Comparison of ENCODE assay signal across 9 mouse cellular contexts in genomic region chr3:90065553-90065952, GRCm38 (mm10). TPM values are rescaled to one million over a fixed set of nuclear protein-coding genes. Genes with fewer than 3 reads are reported as not detected.
A peak's percentile ranks its signal among the peaks of the same experiment; 100 is the strongest.
DNase-seq lines count a peak whose midpoint lies in the region; ATAC-seq and TF ChIP-seq lines count a peak whose summit lies in the region.
"Had no signal": no experiment of that assay in that cellular context is flagged by ENCODE, and none has a peak within 500 bp of the region (broad histone marks: within the 10 kb centered on the region; RNA-seq: fewer than 3 reads in every experiment).

No protein-coding gene starts in this region.

- H3K27ac ChIP-seq in heart, postnatal 0 days (ENCODE audit: low read depth), result no peak overlapping the region
- H3K27ac ChIP-seq in kidney, postnatal 0 days, result no peak overlapping the region
- no peak overlapping the region for H3K27ac ChIP-seq in midbrain, postnatal 0 days (ENCODE audit: low read depth, low read length)
- H3K27ac ChIP-seq: embryonic facial prominence, embryonic 13.5 days had no signal

- H3K9ac ChIP-seq in heart, postnatal 0 days (replicated peaks; ENCODE audit: low read depth, low read length), result no peak overlapping the region
- H3K9ac ChIP-seq in kidney, postnatal 0 days (ENCODE audit: low read depth, low read length), result no peak overlapping the region
- H3K9ac ChIP-seq in midbrain, postnatal 0 days (replicated peaks; ENCODE audit: low read length, poor library complexity, severe bottlenecking), result no peak overlapping the region
- H3K9ac ChIP-seq: embryonic facial prominence, embryonic 13.5 days had no signal

- no peak for DNase-seq in heart, postnatal 0 days (ENCODE audit: low spot score)
- DNase-seq in heart, postnatal 25 days (ENCODE audit: low spot score), result no peak
- DNase-seq in right cerebral cortex, postnatal 14 days, result peak; percentile 27
- DNase-seq in right cerebral cortex, postnatal 4 days, result no peak
- DNase-seq in c-Kit-positive CD71-positive TER-119-positive erythroid progenitor cells, embryonic 14.5 days (ENCODE audit: low spot score), result peak; percentile 59
- peak; percentile 59 for DNase-seq in kidney, postnatal 0 days (ENCODE audit: low spot score)
- DNase-seq in midbrain, postnatal 0 days (ENCODE audit: low spot score), result no peak
- no peak for DNase-seq in gastrocnemius, postnatal 36 days

- H3K36me3 ChIP-seq in heart, postnatal 0 days (replicated peaks; ENCODE audit: control insufficient read depth, insufficient read depth, low read length), result peaks cover 30% of the 10 kb centered on the region
- peaks cover 23% of the 10 kb centered on the region; the same call in 1 of the 2 replicates for H3K36me3 ChIP-seq in kidney, postnatal 0 days (ENCODE audit: insufficient read depth, low read length)
- peaks cover 11% of the 10 kb centered on the region for H3K36me3 ChIP-seq in midbrain, postnatal 0 days (ENCODE audit: insufficient read depth, low read length)

- no peak for TF ChIP-seq EP300 in heart, postnatal 0 days (IDR thresholded peaks at IDR 0.05; ENCODE audit: low read depth)

- H3K9me3 ChIP-seq in heart, postnatal 0 days (replicated peaks; ENCODE audit: control insufficient read depth, low read length), result no peaks in the 10 kb centered on the region
- H3K9me3 ChIP-seq in kidney, postnatal 0 days (replicated peaks; ENCODE audit: low read length), result no peaks in the 10 kb centered on the region
- H3K9me3 ChIP-seq in midbrain, postnatal 0 days (ENCODE audit: low read length), result no peaks in the 10 kb centered on the region
- H3K9me3 ChIP-seq: embryonic facial prominence, embryonic 13.5 days had no signal

- H3K4me2 ChIP-seq in heart, postnatal 0 days (ENCODE audit: low read depth, low read length), result no peak overlapping the region
- no peak overlapping the region for H3K4me2 ChIP-seq in kidney, postnatal 0 days (ENCODE audit: low read length)
- H3K4me2 ChIP-seq in midbrain, postnatal 0 days (ENCODE audit: low read depth, low read length, poor library complexity, severe bottlenecking), result no peak overlapping the region
- H3K4me2 ChIP-seq: embryonic facial prominence, embryonic 13.5 days had no signal

- TF ChIP-seq CTCF in heart, postnatal 0 days (IDR thresholded peaks at IDR 0.05; ENCODE audit: low read depth), result peak; percentile 77
- peak; percentile 93 for TF ChIP-seq CTCF in kidney, postnatal 0 days (IDR thresholded peaks at IDR 0.05; ENCODE audit: low read depth)
- peak; percentile 78 for TF ChIP-seq CTCF in midbrain, postnatal 0 days (IDR thresholded peaks at IDR 0.05)

- intact Hi-C loops in heart, postnatal 25 days (cut with DNase I), result no loop called here
- intact Hi-C loops in gastrocnemius, postnatal 36 days (cut with DNase I), result no loop called here

- no peak for ATAC-seq in heart, postnatal 0 days (ENCODE audit: insufficient read depth, low read depth)
- ATAC-seq in kidney, postnatal 0 days (replicated peaks; ENCODE audit: low FRiP score, low read depth), result no peak
- ATAC-seq in midbrain, postnatal 0 days (ENCODE audit: low FRiP score), result no peak

- no peaks in the 10 kb centered on the region for H3K27me3 ChIP-seq in heart, postnatal 0 days (ENCODE audit: control insufficient read depth, insufficient read depth, low read length)
- no peaks in the 10 kb centered on the region for H3K27me3 ChIP-seq in kidney, postnatal 0 days (ENCODE audit: insufficient read depth, low read length)
- no peaks in the 10 kb centered on the region for H3K27me3 ChIP-seq in midbrain, postnatal 0 days (ENCODE audit: insufficient read depth, low read length)
- H3K27me3 ChIP-seq: embryonic facial prominence, embryonic 13.5 days had no signal

- no peak overlapping the region for H3K4me3 ChIP-seq in heart, postnatal 0 days (ENCODE audit: low read depth, low read length)
- H3K4me3 ChIP-seq in kidney, postnatal 0 days (replicated peaks; ENCODE audit: low read depth, low read length), result no peak overlapping the region
- H3K4me3 ChIP-seq in midbrain, postnatal 0 days (ENCODE audit: low read depth, low read length), result no peak overlapping the region
- H3K4me3 ChIP-seq: embryonic facial prominence, embryonic 13.5 days had no signal

- WGBS in heart, postnatal 0 days, result 59% methylated on average over 3 of the region's 3 CpGs
- WGBS in kidney, postnatal 0 days, result 25% methylated on average over 3 of the region's 3 CpGs
- 57% methylated on average over 3 of the region's 3 CpGs for WGBS in midbrain, postnatal 0 days

- no peaks in the 10 kb centered on the region for H3K4me1 ChIP-seq in heart, postnatal 0 days (ENCODE audit: control insufficient read depth, insufficient read depth)
- no peaks in the 10 kb centered on the region for H3K4me1 ChIP-seq in kidney, postnatal 0 days (replicated peaks; ENCODE audit: insufficient read depth, low read length)
- H3K4me1 ChIP-seq in midbrain, postnatal 0 days (ENCODE audit: insufficient read depth, low read length), result no peaks in the 10 kb centered on the region
- H3K4me1 ChIP-seq: embryonic facial prominence, embryonic 13.5 days had no signal

RNA-seq across cellular contexts. Expression of gene Tpm3, which starts 6.9 kb away (rescaled TPM):
- 88.0 and 99.5 TPM in 2 replicates for total RNA-seq in heart, postnatal 0 days (2014; rRNA removed; ENCODE audit: low replicate concordance)
- 139 and 145 TPM in 2 replicates for polyA plus RNA-seq in heart, postnatal 0 days (2015; fragmentation: Nextera tagmentation; extraction: Ambion mirVana)
- total RNA-seq in heart, postnatal 25 days (2021), result 10 to 100 TPM; 46.8 to 51.5 TPM
- 352 and 403 TPM in 2 replicates for polyA plus RNA-seq in kidney, postnatal 0 days (2015; fragmentation: Nextera tagmentation; extraction: Ambion mirVana)
- total RNA-seq in midbrain, postnatal 0 days (2014; rRNA removed), result 182 and 224 TPM in 2 replicates
- 314 and 331 TPM in 2 replicates for polyA plus RNA-seq in midbrain, postnatal 0 days (2015; fragmentation: Nextera tagmentation; extraction: Ambion mirVana)
- total RNA-seq in gastrocnemius, postnatal 36 days (2021), result 100 to 1,000 TPM; 150 to 798 TPM

RNA-seq across cellular contexts. Expression of gene Ubap2l, which starts 13.1 kb away (rescaled TPM):
- 64.2 and 69.7 TPM in 2 replicates for total RNA-seq in heart, postnatal 0 days (2014; rRNA removed; ENCODE audit: low replicate concordance)
- 88.9 and 92.0 TPM in 2 replicates for polyA plus RNA-seq in heart, postnatal 0 days (2015; fragmentation: Nextera tagmentation; extraction: Ambion mirVana)
- total RNA-seq in heart, postnatal 25 days (2021), result 100 to 1,000 TPM; 113 to 123 TPM
- polyA plus RNA-seq in kidney, postnatal 0 days (2015; fragmentation: Nextera tagmentation; extraction: Ambion mirVana), result 150 TPM in 2 replicates
- total RNA-seq in midbrain, postnatal 0 days (2014; rRNA removed), result 108 and 112 TPM in 2 replicates
- 93.2 and 133 TPM in 2 replicates for polyA plus RNA-seq in midbrain, postnatal 0 days (2015; fragmentation: Nextera tagmentation; extraction: Ambion mirVana)
- total RNA-seq in gastrocnemius, postnatal 36 days (2021), result 10 to 100 TPM; 80.6 to 90.5 TPM

RNA-seq across cellular contexts. Expression of gene 4933434E20Rik, which starts 14.1 kb away (rescaled TPM):
- 111 and 183 TPM in 2 replicates for total RNA-seq in heart, postnatal 0 days (2014; rRNA removed; ENCODE audit: low replicate concordance)
- polyA plus RNA-seq in heart, postnatal 0 days (2015; fragmentation: Nextera tagmentation; extraction: Ambion mirVana), result 151 and 165 TPM in 2 replicates
- 10 to 100 TPM; 71.4 to 79.5 TPM for total RNA-seq in heart, postnatal 25 days (2021)
- 166 and 177 TPM in 2 replicates for polyA plus RNA-seq in kidney, postnatal 0 days (2015; fragmentation: Nextera tagmentation; extraction: Ambion mirVana)
- 101 and 111 TPM in 2 replicates for total RNA-seq in midbrain, postnatal 0 days (2014; rRNA removed)
- 230 and 246 TPM in 2 replicates for polyA plus RNA-seq in midbrain, postnatal 0 days (2015; fragmentation: Nextera tagmentation; extraction: Ambion mirVana)
- 10 to 100 TPM; 78.1 to 90.6 TPM for total RNA-seq in gastrocnemius, postnatal 36 days (2021)

RNA-seq across cellular contexts. Expression of gene Nup210l, which starts 38.4 kb away (rescaled TPM):
- 0.04 and 0.27 TPM in 2 replicates for total RNA-seq in heart, postnatal 0 days (2014; rRNA removed; ENCODE audit: low replicate concordance)
- polyA plus RNA-seq in heart, postnatal 0 days (2015; fragmentation: Nextera tagmentation; extraction: Ambion mirVana), result 0.04 TPM in 1 of 2 replicates, not detected in the other
- under 1 TPM; 0.08 TPM for total RNA-seq in heart, postnatal 25 days (2021)
- 0.08 and 0.12 TPM in 2 replicates for polyA plus RNA-seq in kidney, postnatal 0 days (2015; fragmentation: Nextera tagmentation; extraction: Ambion mirVana)
- 0.24 and 0.55 TPM in 2 replicates for total RNA-seq in midbrain, postnatal 0 days (2014; rRNA removed)
- polyA plus RNA-seq in midbrain, postnatal 0 days (2015; fragmentation: Nextera tagmentation; extraction: Ambion mirVana), result 0.17 and 0.22 TPM in 2 replicates
- under 1 TPM in 1 of 2 experiments, not detected in 1; 0.05 TPM for total RNA-seq in gastrocnemius, postnatal 36 days (2021)

Comparison
In these comparisons a context has a peak if more than half of its experiments do, and no peak if none do; other contexts are left out.
1. DNase-seq: peak in right cerebral cortex, postnatal 14 days (single experiment), c-Kit-positive CD71-positive TER-119-positive erythroid progenitor cells, embryonic 14.5 days (single experiment) and kidney, postnatal 0 days (single experiment); none in heart, postnatal 0 days (single experiment), heart, postnatal 25 days (single experiment), right cerebral cortex, postnatal 4 days (single experiment), midbrain, postnatal 0 days (single experiment) and gastrocnemius, postnatal 36 days (0 of 2).
2. Peak in every context shown above with its lines, with median percentiles within 50 percentile points of each other: CTCF ChIP-seq.